Mouse (Mus musculus) ES-E14 (cell line): Measurements from ENCODE around the gene Zfp213. TPM values are rescaled to one million over a fixed set of nuclear protein-coding genes. Genes with fewer than 3 reads are reported as not detected.
A peak's percentile ranks its signal among the peaks of the same experiment; 100 is the strongest.

Experiments used
- DNase-seq: peaks from one replicate; pipeline ENCODE4 v3.0.0-alpha.2; 2013; ENCODE audit warnings: low read depth, low spot score
- H3K27ac ChIP-seq: 2 replicates; pipeline ENCODE4 v1.5.1; 2012; ENCODE audit warnings: low read depth, mild to moderate bottlenecking, low read length, moderate library complexity, mixed read lengths; ENCODE audit not compliant: poor library complexity, insufficient read depth, severe bottlenecking
- H3K36me3 ChIP-seq: 2 replicates; pipeline ENCODE4 v1.6.1; 2012; ENCODE audit warnings: mild to moderate bottlenecking, low read length, moderate library complexity, mixed read lengths; ENCODE audit not compliant: control insufficient read depth, poor library complexity, insufficient read depth, severe bottlenecking
- H3K4me1 ChIP-seq, 2 experiments: fragments of 150-350 bp in 1 of 2; sonication (generic) in 1 of 2; 2 replicates each; pipeline ENCODE4 v1.6.1; 2012; ENCODE audit warnings: low read length in 2 of 2, mild to moderate bottlenecking in 1 of 2, mixed read lengths in 1 of 2; ENCODE audit not compliant: control insufficient read depth in 2 of 2, insufficient read depth in 2 of 2, poor library complexity in 1 of 2
- H3K4me3 ChIP-seq, 2 experiments: fragments of 150-350 bp in 1 of 2; sonication (generic) in 1 of 2; 2 replicates each; pipeline ENCODE4 v1.5.1; 2012; ENCODE audit warnings: low read length in 2 of 2, low read depth in 1 of 2, mild to moderate bottlenecking in 1 of 2, mixed read lengths in 1 of 2; ENCODE audit not compliant: insufficient read depth in 1 of 2, poor library complexity in 1 of 2, severe bottlenecking in 1 of 2
- H3K9ac ChIP-seq: 2 replicates; pipeline ENCODE4 v1.6.1; 2012; ENCODE audit warnings: low read depth, mild to moderate bottlenecking, low read length, mixed read lengths; ENCODE audit not compliant: poor library complexity, insufficient read depth, severe bottlenecking
- H3K9me3 ChIP-seq: fragments of 150-350 bp; sonication (generic); 2 replicates; pipeline ENCODE4 v1.6.1; 2012; ENCODE audit warnings: low read depth, mild to moderate bottlenecking, low read length; ENCODE audit not compliant: control insufficient read depth, insufficient read depth
- CHD2 ChIP-seq: IDR thresholded peaks from 2 replicates; pipeline ENCODE4 v1.6.1; 2014; ENCODE audit warnings: mild to moderate bottlenecking, low read depth, low read length, inconsistent platforms
- HCFC1 ChIP-seq: IDR thresholded peaks from 2 replicates; pipeline ENCODE4 v1.6.1; 2012; ENCODE audit warnings: low read length, inconsistent platforms, borderline replicate concordance; ENCODE audit not compliant: insufficient read depth
- MAFK ChIP-seq: IDR thresholded peaks from 2 replicates; pipeline ENCODE4 v1.6.1; 2014; ENCODE audit warnings: mild to moderate bottlenecking, low read depth, low read length, inconsistent platforms; ENCODE audit not compliant: insufficient read depth
- ZC3H11A ChIP-seq: IDR thresholded peaks from 2 replicates; pipeline ENCODE4 v1.6.1; 2012; ENCODE audit warnings: low read depth, mild to moderate bottlenecking, inconsistent platforms, low read length, borderline replicate concordance
- ZNF384 ChIP-seq: IDR thresholded peaks from 2 replicates; pipeline ENCODE4 v1.6.1; 2012; ENCODE audit warnings: low read depth, low read length, inconsistent platforms
- in situ Hi-C, 2 experiments: fragments of 600-800 bp; cut with MboI; formaldehyde crosslinking; loops; one replicate each; pipeline ENCODE4 v1.15.1; 2025; ENCODE audit warnings: low sequenced_read_pairs in 2 of 2, inconsistent platforms in 1 of 2; ENCODE audit not compliant: unreplicated experiment in 2 of 2
- total RNA-seq: library from RNA; depleted of rRNA; stranded (reverse); fragments of 300-350 nt; gene quantifications from 2 replicates; pipeline ENCODE4 v1.2.3, GENCODE M21; 2012

The Zfp213 gene
- total RNA-seq, 1 experiment: 8.4 TPM

- in situ Hi-C loops: no loop called here
- H3K9ac ChIP-seq: peak overlapping the region; percentile 92
- H3K4me3 ChIP-seq: peak overlapping the region; percentile 82 to 83
- H3K9me3 ChIP-seq: no peaks in the 10 kb centered on the region
- peak; percentile 82 for DNase-seq
- no peaks in the 10 kb centered on the region for H3K36me3 ChIP-seq
- no peak overlapping the region for H3K27ac ChIP-seq
- peak; percentile 93 for TF ChIP-seq MAFK
- TF ChIP-seq CHD2: no peak
- H3K4me1 ChIP-seq: peaks cover 4 to 13% of the 10 kb centered on the region in 2 experiments
Observed at GRCm38 (mm10) chr17:23546333-23546701, 17.7 kb downstream of the Zfp213 start.

DNA sequence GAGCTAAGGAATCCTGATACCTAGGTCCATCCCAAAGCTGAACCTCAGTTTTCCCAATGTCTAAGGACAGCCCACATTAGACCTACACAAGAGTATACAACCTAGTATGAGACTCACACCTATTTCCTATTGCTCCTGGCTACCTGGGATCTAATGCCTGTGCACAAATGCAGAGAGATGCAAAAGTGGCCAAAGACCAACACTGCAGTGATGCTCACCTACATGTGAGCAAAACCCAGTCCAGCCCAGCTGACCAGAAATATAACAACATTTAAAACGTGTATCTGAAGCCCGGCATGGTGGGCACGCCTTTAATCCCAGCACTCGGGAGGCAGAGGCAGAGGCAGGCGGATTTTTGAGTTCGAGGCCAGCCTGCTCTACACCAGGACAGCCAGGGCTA lies 18.2 kb downstream of the Zfp213 start:
- in situ Hi-C loops: no loop called here
- no peak overlapping the region for H3K27ac ChIP-seq
- no peak for TF ChIP-seq ZC3H11A
- TF ChIP-seq HCFC1: no peak
- no peak for TF ChIP-seq MAFK
- TF ChIP-seq CHD2: no peak
- TF ChIP-seq ZNF384: no peak
- H3K9me3 ChIP-seq: no peaks in the 10 kb centered on the region
- no peak for DNase-seq
- no peak overlapping the region for H3K9ac ChIP-seq
- no peaks in the 10 kb centered on the region for H3K36me3 ChIP-seq
- peaks cover 4 to 12% of the 10 kb centered on the region in 2 experiments for H3K4me1 ChIP-seq
- H3K4me3 ChIP-seq: peak overlapping the region; percentile 22 to 83; a peak in 3 of 4 replicates

GRCm38 (mm10) chr17:23544766-23545165 lies 19.3 kb downstream of the Zfp213 start:
- no peak overlapping the region for H3K4me3 ChIP-seq
- no peaks in the 10 kb centered on the region for H3K9me3 ChIP-seq
- TF ChIP-seq ZNF384: no peak
- H3K27ac ChIP-seq: no peak overlapping the region
- H3K36me3 ChIP-seq: no peaks in the 10 kb centered on the region
- in situ Hi-C loops: no loop called here
- no peak overlapping the region for H3K9ac ChIP-seq
- peaks cover 4 to 13% of the 10 kb centered on the region in 2 experiments for H3K4me1 ChIP-seq
- DNase-seq: no peak

- in situ Hi-C loops: no loop called here
- H3K36me3 ChIP-seq: no peaks in the 10 kb centered on the region
- no peaks in the 10 kb centered on the region for H3K9me3 ChIP-seq
- no peak overlapping the region for H3K4me3 ChIP-seq
- H3K27ac ChIP-seq: 0 out of 2 replicates have a peak overlapping the region, but pooled peaks have one; percentile 30
- H3K9ac ChIP-seq: no peak overlapping the region
- DNase-seq: no peak
- TF ChIP-seq HCFC1 (no peak), ZC3H11A (no peak), ZNF384 (no peak), CHD2 (no peak), MAFK (no peak)
- H3K4me1 ChIP-seq: peaks cover 4 to 13% of the 10 kb centered on the region in 2 experiments
Observed at GRCm38 (mm10) chr17:23543983-23544382, 20.1 kb downstream of the Zfp213 start.

GRCm38 (mm10) chr17:23543325-23543724 lies 20.7 kb downstream of the Zfp213 start:
- Histone ChIP-seq H3K4me3 (no peak overlapping the region), H3K27ac (peak overlapping the region; percentile 30; the same call in 1 of the 2 replicates), H3K9me3 (no peaks in the 10 kb centered on the region), H3K4me1 (peaks cover 4 to 13% of the 10 kb centered on the region in 2 experiments), H3K36me3 (no peaks in the 10 kb centered on the region), H3K9ac (no peak overlapping the region)
- in situ Hi-C loops: no loop called here
- TF ChIP-seq CHD2: no peak
- no peak for TF ChIP-seq ZNF384
- TF ChIP-seq HCFC1: no peak
- TF ChIP-seq MAFK: no peak
- no peak for TF ChIP-seq ZC3H11A
- no peak for DNase-seq
